Mouse (Mus musculus) MEL (cell line): ENCODE results near the gene Col20a1. TPM values are rescaled to one million over a fixed set of nuclear protein-coding genes. Genes with fewer than 3 reads are reported as not detected.

Experiments used
- DNase-seq: peaks from one replicate; pipeline ENCODE4 v3.0.0; 2011; ENCODE audit warnings: low read depth, low spot score
- H3K27ac ChIP-seq: 2 replicates; pipeline ENCODE4 v1.5.1; 2012; ENCODE audit warnings: low read depth, mild to moderate bottlenecking, control low read depth, low read length, moderate library complexity; ENCODE audit not compliant: control insufficient read depth
- H3K27me3 ChIP-seq, 2 experiments: fragments of 150-350 bp in 1 of 2; sonication (generic) in 1 of 2; 2 replicates each; pipeline ENCODE4 v1.6.1; 2012; ENCODE audit warnings: low read length in 2 of 2, mild to moderate bottlenecking in 2 of 2, improper control_type of control experiment in 1 of 2, moderate library complexity in 1 of 2; ENCODE audit not compliant: insufficient read depth in 2 of 2, control insufficient read depth in 1 of 2
- H3K36me3 ChIP-seq, 2 experiments: 2 replicates each; pipeline ENCODE4 v1.6.1; 2012 to 2014; ENCODE audit warnings: low read length in 2 of 2, improper control_type of control experiment in 1 of 2, inconsistent platforms in 1 of 2, mild to moderate bottlenecking in 1 of 2; ENCODE audit not compliant: insufficient read depth in 2 of 2, control insufficient read depth in 1 of 2
- H3K4me1 ChIP-seq, 2 experiments: fragments of 150-350 bp in 1 of 2; sonication (generic) in 1 of 2; 2 replicates each; pipeline ENCODE4 v1.6.1; 2012; ENCODE audit warnings: low read length in 2 of 2, improper control_type of control experiment in 1 of 2, mild to moderate bottlenecking in 1 of 2; ENCODE audit not compliant: insufficient read depth in 2 of 2, control insufficient read depth in 1 of 2
- H3K4me3 ChIP-seq, 2 experiments: fragments of 150-350 bp in 1 of 2; sonication (generic) in 1 of 2; 2 replicates each; pipeline ENCODE4 v1.5.1; 2012; ENCODE audit warnings: low read depth in 2 of 2, low read length in 2 of 2, mild to moderate bottlenecking in 2 of 2, moderate library complexity in 2 of 2, control low read depth in 1 of 2, improper control_type of control experiment in 1 of 2; ENCODE audit not compliant: control insufficient read depth in 1 of 2, insufficient read depth in 1 of 2
- H3K79me2 ChIP-seq: 2 replicates; pipeline ENCODE4 v1.6.1; 2012; ENCODE audit warnings: mild to moderate bottlenecking, low read length, moderate library complexity; ENCODE audit not compliant: control insufficient read depth, poor library complexity, insufficient read depth
- H3K9ac ChIP-seq: 2 replicates; pipeline ENCODE4 v1.6.1; 2012; ENCODE audit warnings: low read depth, mild to moderate bottlenecking, control low read depth, low read length, moderate library complexity; ENCODE audit not compliant: control insufficient read depth, poor library complexity, severe bottlenecking
- H3K9me3 ChIP-seq: fragments of 150-350 bp; sonication (generic); replicated peaks from 2 replicates; pipeline ENCODE4 v1.6.1; 2012; ENCODE audit warnings: mild to moderate bottlenecking, low read length, improper control_type of control experiment, moderate library complexity; ENCODE audit not compliant: insufficient read depth
- BHLHE40 ChIP-seq: IDR thresholded peaks from 2 replicates; pipeline ENCODE4 v1.6.1; 2012; ENCODE audit warnings: low read depth, mild to moderate bottlenecking, inconsistent platforms, low read length, improper control_type of control experiment, borderline replicate concordance
- CHD1 ChIP-seq: IDR thresholded peaks from 2 replicates; pipeline ENCODE4 v1.6.1; 2012; ENCODE audit warnings: low read depth, mild to moderate bottlenecking, inconsistent platforms, low read length, improper control_type of control experiment
- CHD2 ChIP-seq: IDR thresholded peaks from 2 replicates; pipeline ENCODE4 v1.6.1; 2011; ENCODE audit warnings: low read length, improper control_type of control experiment
- CTCF ChIP-seq, 3 experiments: IDR thresholded peaks in 2 of 3; conservative IDR thresholded peaks in 1 of 3; 2 replicates each; pipeline ENCODE4 v1.5.1; 2011 to 2012; ENCODE audit warnings: low read length in 3 of 3, low read depth in 2 of 3, mild to moderate bottlenecking in 2 of 3, improper control_type of control experiment in 1 of 3, inconsistent platforms in 1 of 3, mixed read lengths in 1 of 3, moderate library complexity in 1 of 3; ENCODE audit not compliant: control insufficient read depth in 1 of 3, insufficient read depth in 1 of 3, poor library complexity in 1 of 3, severe bottlenecking in 1 of 3
- ELF1 ChIP-seq: IDR thresholded peaks from 2 replicates; pipeline ENCODE4 v1.6.1; 2014; ENCODE audit warnings: low read depth, mild to moderate bottlenecking, inconsistent platforms, low read length, improper control_type of control experiment, moderate library complexity
- EP300 ChIP-seq, 2 experiments: IDR thresholded peaks; 2 replicates each; pipeline ENCODE4 v1.6.1; 2011; ENCODE audit warnings: improper control_type of control experiment in 2 of 2, low read length in 2 of 2, low read depth in 1 of 2, mild to moderate bottlenecking in 1 of 2
- ETS1 ChIP-seq: IDR thresholded peaks from 2 replicates; pipeline ENCODE4 v1.6.1; 2012; ENCODE audit warnings: low read depth, mild to moderate bottlenecking, inconsistent platforms, low read length, improper control_type of control experiment, moderate library complexity
- GATA1 ChIP-seq: IDR thresholded peaks from 2 replicates; pipeline ENCODE4 v1.6.1; 2011; ENCODE audit warnings: low read depth, low read length, improper control_type of control experiment
- HCFC1 ChIP-seq: IDR thresholded peaks from 2 replicates; pipeline ENCODE4 v1.6.1; 2012; ENCODE audit warnings: low read depth, mild to moderate bottlenecking, inconsistent platforms, low read length, improper control_type of control experiment, moderate library complexity
- JUND ChIP-seq: IDR thresholded peaks from 2 replicates; pipeline ENCODE4 v1.6.1; 2011; ENCODE audit warnings: low read depth, mild to moderate bottlenecking, improper control_type of control experiment, low read length
- KAT2A ChIP-seq: conservative IDR thresholded peaks from 2 replicates; pipeline ENCODE4 v1.6.1; 2012; ENCODE audit warnings: low read depth, low read length, improper control_type of control experiment, inconsistent platforms
- MAFK ChIP-seq: IDR thresholded peaks from 2 replicates; pipeline ENCODE4 v1.6.1; 2011; ENCODE audit warnings: low read depth, mild to moderate bottlenecking, low read length, improper control_type of control experiment, borderline replicate concordance
- MAX ChIP-seq: IDR thresholded peaks from 2 replicates; pipeline ENCODE4 v1.6.1; 2011; ENCODE audit warnings: low read length, improper control_type of control experiment
- MAZ ChIP-seq: IDR thresholded peaks from 2 replicates; pipeline ENCODE4 v1.6.1; 2012; ENCODE audit warnings: low read depth, mild to moderate bottlenecking, inconsistent platforms, low read length, improper control_type of control experiment
- MYB ChIP-seq: IDR thresholded peaks from 2 replicates; pipeline ENCODE4 v1.6.1; 2011; ENCODE audit warnings: mild to moderate bottlenecking, low read depth, low read length, improper control_type of control experiment
- MYC ChIP-seq: IDR thresholded peaks from 2 replicates; pipeline ENCODE4 v1.6.1; 2011; ENCODE audit warnings: low read depth, mild to moderate bottlenecking, low read length, improper control_type of control experiment, moderate library complexity
- NRF1 ChIP-seq: IDR thresholded peaks from 2 replicates; pipeline ENCODE4 v1.6.1; 2014; ENCODE audit warnings: low read depth, mild to moderate bottlenecking, inconsistent platforms, low read length, improper control_type of control experiment, moderate library complexity; ENCODE audit not compliant: poor library complexity, insufficient read depth, severe bottlenecking
- POLR2A ChIP-seq, 2 experiments: IDR thresholded peaks; 2 replicates each; pipeline ENCODE4 v1.6.1; 2011 to 2012; ENCODE audit warnings: low read length in 2 of 2, mild to moderate bottlenecking in 2 of 2, control low read depth in 1 of 2, improper control_type of control experiment in 1 of 2, low read depth in 1 of 2, moderate library complexity in 1 of 2; ENCODE audit not compliant: control insufficient read depth in 1 of 2, insufficient read depth in 1 of 2, poor library complexity in 1 of 2
- POLR2AphosphoS2 ChIP-seq: IDR thresholded peaks from 2 replicates; pipeline ENCODE4 v1.6.1; 2011; ENCODE audit warnings: low read length, improper control_type of control experiment
- POLR2AphosphoS5 ChIP-seq: IDR thresholded peaks from 2 replicates; pipeline ENCODE4 v1.6.1; 2012; ENCODE audit warnings: low read depth, borderline replicate concordance, mild to moderate bottlenecking, inconsistent platforms, low read length, moderate library complexity, mixed read lengths
- RAD21 ChIP-seq: IDR thresholded peaks from 2 replicates; pipeline ENCODE4 v1.6.1; 2011; ENCODE audit warnings: mild to moderate bottlenecking, low read depth, low read length, improper control_type of control experiment
- RCOR1 ChIP-seq: IDR thresholded peaks from 2 replicates; pipeline ENCODE4 v1.6.1; 2012; ENCODE audit warnings: low read depth, mild to moderate bottlenecking, inconsistent platforms, low read length, improper control_type of control experiment
- SIN3A ChIP-seq: IDR thresholded peaks from 2 replicates; pipeline ENCODE4 v1.6.1; 2012; ENCODE audit warnings: low read length, improper control_type of control experiment, inconsistent platforms
- SMC3 ChIP-seq: IDR thresholded peaks from 2 replicates; pipeline ENCODE4 v1.6.1; 2011; ENCODE audit warnings: low read depth, low read length, improper control_type of control experiment
- TAL1 ChIP-seq: IDR thresholded peaks from 2 replicates; pipeline ENCODE4 v1.6.1; 2012; ENCODE audit warnings: mild to moderate bottlenecking, inconsistent platforms, low read length, moderate library complexity, mixed read lengths
- TBP ChIP-seq: IDR thresholded peaks from 2 replicates; pipeline ENCODE4 v1.8.0; 2011; ENCODE audit warnings: low read depth, low read length, improper control_type of control experiment
- TCF12 ChIP-seq: IDR thresholded peaks from 2 replicates; pipeline ENCODE4 v1.6.1; 2014; ENCODE audit warnings: low read depth, mild to moderate bottlenecking, inconsistent platforms, low read length, improper control_type of control experiment, moderate library complexity
- UBTF ChIP-seq: IDR thresholded peaks from 2 replicates; pipeline ENCODE4 v1.6.1; 2012; ENCODE audit warnings: low read depth, mild to moderate bottlenecking, inconsistent platforms, low read length, improper control_type of control experiment, moderate library complexity, borderline replicate concordance; ENCODE audit not compliant: insufficient read depth
- ZC3H11A ChIP-seq: IDR thresholded peaks from 2 replicates; pipeline ENCODE4 v1.6.1; 2012; ENCODE audit warnings: low read depth, mild to moderate bottlenecking, inconsistent platforms, low read length, improper control_type of control experiment
- ZKSCAN1 ChIP-seq: IDR thresholded peaks from 2 replicates; pipeline ENCODE4 v1.6.1; 2012; ENCODE audit warnings: low read depth, mild to moderate bottlenecking, inconsistent platforms, low read length, improper control_type of control experiment, moderate library complexity
- ZMIZ1 ChIP-seq: IDR thresholded peaks from 2 replicates; pipeline ENCODE4 v1.6.1; 2012; ENCODE audit warnings: low read depth, mild to moderate bottlenecking, inconsistent platforms, low read length, improper control_type of control experiment, moderate library complexity
- ZNF384 ChIP-seq: IDR thresholded peaks from 2 replicates; pipeline ENCODE4 v1.6.1; 2012; ENCODE audit warnings: low read depth, mild to moderate bottlenecking, inconsistent platforms, low read length, improper control_type of control experiment
- polyA plus RNA-seq, 2 experiments: library from polyadenylated mRNA; stranded (reverse) in 1 of 2; unstranded in 1 of 2; fragments of >175 nt in 1 of 2; fragments of >200 nt in 1 of 2; gene quantifications; 2 replicates each; pipeline versions ENCODE4 v1.2.1 to v1.2.4; 2012; ENCODE audit warnings: low replicate concordance in 2 of 2, low read depth in 1 of 2; ENCODE audit not compliant: insufficient read length in 2 of 2, insufficient read depth in 1 of 2, missing spikeins in 1 of 2
- total RNA-seq: library from RNA; depleted of rRNA; stranded (reverse); fragments of 300-350 nt; gene quantifications from 2 replicates; pipeline ENCODE4 v1.2.3, GENCODE M21; 2012

Gene Col20a1
- total and polyA plus RNA-seq, 3 experiments: 0.23 to 0.40 TPM; not detected in 1

GRCm38 (mm10) chr2:180967010-180967763 is 19.1 kb upstream of the Col20a1 start, which contains the start of gene Arfgap1 (continued):
- TF ChIP-seq SMC3 (no peak), MYB (no peak), GATA1 (no peak), ZC3H11A (no peak), JUND (no peak), ELF1 (peak; percentile 97), POLR2A (IDR thresholded peaks at IDR 0.05; ENCODE audit: control insufficient read depth in 1 of 2, insufficient read depth in 1 of 2, low read depth in 1 of 2, low read length in 2 of 2, poor library complexity in 1 of 2) (peak; percentile 79 to 98), CHD1 (no peak)

- Histone ChIP-seq H3K9me3 (no peaks in the 10 kb centered on the region), H3K36me3 (peaks cover 0 to 3% of the 10 kb centered on the region in 2 experiments; a peak in 1 of 4 replicates)
Observed at GRCm38 (mm10) chr2:180981133-180981532, 5.2 kb upstream of the Col20a1 start.

DNA sequence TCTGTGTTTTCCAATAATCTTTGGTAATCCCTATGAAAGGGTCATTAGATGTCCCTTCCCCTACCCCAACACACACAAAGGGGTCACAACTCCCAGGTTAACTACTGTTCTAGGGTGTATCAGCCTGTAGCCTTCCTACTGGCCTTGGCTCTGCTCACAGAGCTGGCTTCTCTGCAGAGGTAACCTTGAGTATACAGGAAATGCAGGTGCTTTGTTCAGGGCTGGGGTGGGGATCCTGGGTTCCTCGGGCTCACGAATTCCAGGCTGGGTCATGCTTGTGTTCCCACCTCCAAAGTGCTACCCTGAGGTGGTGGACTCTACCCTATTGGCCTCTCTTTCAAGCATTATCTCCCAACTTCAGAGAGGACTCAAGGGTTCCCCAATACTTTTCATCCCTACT is 700 bp upstream of the Col20a1 start:
- H3K4me1 ChIP-seq: no peaks in the 10 kb centered on the region
- H3K4me3 ChIP-seq: no peak overlapping the region
- H3K9ac ChIP-seq: no peak overlapping the region
- H3K9me3 ChIP-seq: no peaks in the 10 kb centered on the region
- H3K36me3 ChIP-seq: no peaks in the 10 kb centered on the region
- H3K27ac ChIP-seq: no peak overlapping the region
- H3K27me3 ChIP-seq: peaks cover 0 to 2% of the 10 kb centered on the region in 2 experiments; a peak in 1 of 4 replicates
- DNase-seq: no peak
- H3K79me2 ChIP-seq: no peaks in the 10 kb centered on the region
- TF ChIP-seq KAT2A: no peak
- TF ChIP-seq TAL1: no peak
- TF ChIP-seq BHLHE40: no peak
- TF ChIP-seq SIN3A: no peak
- no peak for TF ChIP-seq JUND
- TF ChIP-seq RCOR1: no peak
- TF ChIP-seq HCFC1: no peak
- no peak for TF ChIP-seq CHD2
- no peak for TF ChIP-seq MAFK
- no peak for TF ChIP-seq UBTF
- no peak for TF ChIP-seq CTCF (IDR thresholded peaks at IDR 0.05 in 2 of 3, conservative IDR thresholded peaks at IDR 0.05 in 1 of 3; ENCODE audit: control insufficient read depth in 1 of 3, insufficient read depth in 1 of 3, low read depth in 2 of 3, low read length in 3 of 3, poor library complexity in 1 of 3, severe bottlenecking in 1 of 3)
- no peak for TF ChIP-seq TBP
- TF ChIP-seq ZC3H11A: no peak
- TF ChIP-seq POLR2A (IDR thresholded peaks at IDR 0.05; ENCODE audit: control insufficient read depth in 1 of 2, insufficient read depth in 1 of 2, low read depth in 1 of 2, low read length in 2 of 2, poor library complexity in 1 of 2): no peak
- no peak for TF ChIP-seq MAX
- TF ChIP-seq ETS1: no peak
- TF ChIP-seq ZNF384: no peak
- no peak for TF ChIP-seq MYB
- TF ChIP-seq GATA1: no peak

More at GRCm38 (mm10) chr2:180981133-180981532, 5.2 kb upstream of the Col20a1 start:
- Histone ChIP-seq H3K4me1 (no peaks in the 10 kb centered on the region), H3K79me2 (no peaks in the 10 kb centered on the region), H3K4me3 (no peak overlapping the region), H3K9ac (no peak overlapping the region), H3K27ac (no peak overlapping the region), H3K27me3 (no peaks in the 10 kb centered on the region)
- DNase-seq: no peak
- no peak for TF ChIP-seq BHLHE40
- TF ChIP-seq RCOR1: no peak
- TF ChIP-seq UBTF: no peak
- TF ChIP-seq ZMIZ1: no peak
- no peak for TF ChIP-seq SIN3A
- TF ChIP-seq ZKSCAN1: no peak
- no peak for TF ChIP-seq CTCF (IDR thresholded peaks at IDR 0.05 in 2 of 3, conservative IDR thresholded peaks at IDR 0.05 in 1 of 3; ENCODE audit: control insufficient read depth in 1 of 3, insufficient read depth in 1 of 3, low read depth in 2 of 3, low read length in 3 of 3, poor library complexity in 1 of 3, severe bottlenecking in 1 of 3)
- TF ChIP-seq JUND: no peak
- no peak for TF ChIP-seq SMC3
- TF ChIP-seq ZNF384: no peak
- TF ChIP-seq MYC: no peak
- TF ChIP-seq MAZ: no peak
- TF ChIP-seq POLR2AphosphoS2: no peak
- no peak for TF ChIP-seq RAD21
- TF ChIP-seq POLR2AphosphoS5: no peak
- no peak for TF ChIP-seq NRF1
- no peak for TF ChIP-seq TCF12
- no peak for TF ChIP-seq GATA1
- no peak for TF ChIP-seq EP300 (IDR thresholded peaks at IDR 0.05; ENCODE audit: low read depth in 1 of 2, low read length in 2 of 2)
